Mouse (Mus musculus): Measurements from ENCODE around the gene Map1b. TPM values are rescaled to one million over a fixed set of nuclear protein-coding genes. Genes with fewer than 3 reads are reported as not detected.

The Map1b gene
- total and polyA plus RNA-seq, 2 experiments from 2014 or later = 34.1 to 43.6 TPM

DNA sequence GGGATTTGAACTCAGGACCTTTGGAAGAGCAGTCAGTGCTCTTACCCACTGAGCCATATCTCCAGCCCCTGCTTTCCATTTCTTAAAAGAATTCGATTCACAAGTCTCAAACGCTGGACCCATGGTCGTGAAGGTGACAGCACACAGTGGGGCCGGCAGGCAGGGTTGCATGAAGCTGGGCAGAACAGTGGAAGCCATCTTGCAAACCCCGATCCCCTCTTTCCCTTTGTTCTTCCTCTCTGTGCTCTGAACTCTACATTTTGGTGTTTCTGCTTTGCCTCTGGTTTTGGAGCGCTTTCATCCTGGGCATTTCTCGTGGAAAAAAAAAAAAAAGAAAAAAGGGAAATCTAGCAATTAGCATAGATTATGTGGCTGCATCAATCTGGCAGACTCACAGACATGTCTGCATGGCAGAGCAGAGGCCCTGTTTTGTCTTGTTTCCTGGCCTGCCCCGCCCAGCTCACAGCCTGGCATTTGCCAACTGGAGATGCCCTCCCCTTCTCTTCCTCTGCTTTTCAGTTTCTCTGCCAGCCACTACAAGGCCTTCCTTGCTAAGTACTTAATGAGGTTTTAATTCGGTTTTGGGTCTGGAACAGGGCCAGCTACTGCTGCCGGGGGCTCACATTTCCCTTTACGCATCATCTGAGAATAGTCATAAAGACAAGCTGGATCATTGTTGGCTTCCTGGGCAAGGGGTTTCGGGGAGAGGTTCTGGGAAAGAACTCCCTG, 57.5 kb downstream of the Map1b start:
- Histone ChIP-seq H3K36me3 (replicated peaks; ENCODE audit: control insufficient read depth, insufficient read depth, low read length) (0 out of 2 replicates have a peak, but pooled peaks cover 3% of the 10 kb centered on the region), H3K27me3 (ENCODE audit: control insufficient read depth, insufficient read depth, low read length) (no peaks in the 10 kb centered on the region), H3K9me3 (replicated peaks; ENCODE audit: control insufficient read depth, low read length) (no peaks in the 10 kb centered on the region), H3K4me3 (ENCODE audit: low read depth, low read length) (no peak overlapping the region), H3K4me1 (ENCODE audit: control insufficient read depth, insufficient read depth) (peaks cover 12% of the 10 kb centered on the region), H3K4me2 (ENCODE audit: low read depth, low read length) (no peak overlapping the region), H3K9ac (replicated peaks; ENCODE audit: low read depth, low read length) (no peak overlapping the region), H3K27ac (ENCODE audit: low read depth) (no peak overlapping the region)
- ATAC-seq (ENCODE audit: insufficient read depth, low read depth) (no peak), DNase-seq (ENCODE audit: low spot score) (no peak)
- WGBS = 71% methylated on average over 12 of the region's 12 CpGs
- no peak for TF ChIP-seq CTCF (IDR thresholded peaks at IDR 0.05; ENCODE audit: low read depth)
- TF ChIP-seq EP300 (IDR thresholded peaks at IDR 0.05; ENCODE audit: low read depth) = no peak

DNA sequence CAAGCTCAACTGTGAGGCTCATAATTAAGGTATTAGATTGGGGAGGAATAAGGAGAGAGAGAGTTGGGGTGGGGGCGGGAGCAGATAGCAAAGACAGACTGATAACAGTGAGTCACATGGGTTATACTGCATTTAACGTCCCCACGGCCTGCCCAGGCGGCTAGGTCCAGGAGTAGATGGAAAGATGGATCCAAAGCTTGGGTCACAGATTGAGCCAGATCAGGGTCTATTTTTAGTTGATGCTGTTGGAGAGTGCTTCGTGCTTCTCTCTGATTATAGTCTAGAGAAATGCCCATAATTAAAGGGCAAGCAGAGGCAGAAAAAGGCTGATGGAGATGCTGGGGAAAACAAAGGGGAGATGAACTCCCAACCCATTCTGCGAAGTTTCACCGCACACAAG, 61.4 kb downstream of the Map1b start:
- peaks cover 12% of the 10 kb centered on the region for H3K4me1 ChIP-seq (ENCODE audit: control insufficient read depth, insufficient read depth)
- H3K36me3 ChIP-seq (replicated peaks; ENCODE audit: control insufficient read depth, insufficient read depth, low read length) = no peaks in the 10 kb centered on the region
- 54% methylated on average over 7 of the region's 7 CpGs for WGBS
- H3K4me2 ChIP-seq (ENCODE audit: low read depth, low read length) = no peak overlapping the region
- DNase-seq (ENCODE audit: low spot score) (no peak), ATAC-seq (ENCODE audit: insufficient read depth, low read depth) (no peak)
- TF ChIP-seq CTCF (IDR thresholded peaks at IDR 0.05; ENCODE audit: low read depth) (no peak), EP300 (IDR thresholded peaks at IDR 0.05; ENCODE audit: low read depth) (no peak)
- no peak overlapping the region for H3K9ac ChIP-seq (replicated peaks; ENCODE audit: low read depth, low read length)
- H3K27me3 ChIP-seq (ENCODE audit: control insufficient read depth, insufficient read depth, low read length) = no peaks in the 10 kb centered on the region
- H3K4me3 ChIP-seq (ENCODE audit: low read depth, low read length) = no peak overlapping the region
- H3K9me3 ChIP-seq (replicated peaks; ENCODE audit: control insufficient read depth, low read length) = no peaks in the 10 kb centered on the region
- no peak overlapping the region for H3K27ac ChIP-seq (ENCODE audit: low read depth)

DNA sequence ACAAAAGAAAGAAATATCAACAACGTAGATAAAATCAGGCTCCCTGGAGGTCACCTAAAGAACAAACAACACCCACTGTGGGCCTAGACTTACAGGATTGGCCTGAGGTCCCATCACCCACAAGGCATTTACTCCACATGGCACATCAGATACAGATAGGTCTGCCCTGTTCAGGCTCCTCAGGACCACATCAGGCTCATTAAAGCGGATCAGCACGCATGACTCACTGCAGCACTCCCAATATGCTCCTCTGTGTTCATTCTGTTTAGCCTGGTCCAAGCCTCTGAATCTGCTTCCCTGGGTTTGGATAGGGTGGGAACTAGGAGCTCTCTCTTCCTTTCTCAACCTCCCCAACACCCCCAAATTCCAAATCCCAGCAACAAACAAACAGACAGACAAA, 63.9 kb downstream of the Map1b start:
- Histone ChIP-seq H3K36me3 (replicated peaks; ENCODE audit: control insufficient read depth, insufficient read depth, low read length) (no peaks in the 10 kb centered on the region), H3K9me3 (replicated peaks; ENCODE audit: control insufficient read depth, low read length) (no peaks in the 10 kb centered on the region), H3K4me3 (ENCODE audit: low read depth, low read length) (no peak overlapping the region), H3K9ac (replicated peaks; ENCODE audit: low read depth, low read length) (no peak overlapping the region), H3K4me1 (ENCODE audit: control insufficient read depth, insufficient read depth) (peaks cover 9% of the 10 kb centered on the region), H3K27ac (ENCODE audit: low read depth) (no peak overlapping the region), H3K4me2 (ENCODE audit: low read depth, low read length) (no peak overlapping the region), H3K27me3 (ENCODE audit: control insufficient read depth, insufficient read depth, low read length) (no peaks in the 10 kb centered on the region)
- no peak for DNase-seq (ENCODE audit: low spot score)
- WGBS = 90% methylated on average over 3 of the region's 3 CpGs
- no peak for ATAC-seq (ENCODE audit: insufficient read depth, low read depth)
- TF ChIP-seq CTCF (IDR thresholded peaks at IDR 0.05; ENCODE audit: low read depth) = no peak
- TF ChIP-seq EP300 (IDR thresholded peaks at IDR 0.05; ENCODE audit: low read depth) = no peak

DNA sequence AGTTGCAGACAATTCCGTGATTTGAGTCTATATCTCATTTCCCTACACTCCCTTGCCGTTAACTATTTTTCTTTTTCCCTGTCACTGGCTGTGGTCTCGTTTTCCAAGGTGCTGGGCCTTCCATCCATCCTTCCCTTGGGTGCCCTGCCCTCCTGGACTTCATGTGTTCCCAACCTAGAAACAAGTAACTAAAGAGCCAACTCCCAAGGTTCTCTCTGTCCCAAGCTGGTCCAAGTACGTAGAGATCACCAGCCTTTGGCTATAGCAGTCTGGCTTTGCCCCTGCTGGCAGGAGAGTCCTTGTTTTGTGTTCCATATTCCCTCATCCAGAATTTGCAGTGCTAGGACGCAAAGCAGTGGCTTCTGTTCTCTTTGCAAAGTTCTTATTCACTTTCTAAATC, 65.1 kb downstream of the Map1b start:
- WGBS = 69% methylated on average over 5 of the region's 5 CpGs
- Histone ChIP-seq H3K27ac (ENCODE audit: low read depth) (no peak overlapping the region), H3K9me3 (replicated peaks; ENCODE audit: control insufficient read depth, low read length) (no peaks in the 10 kb centered on the region), H3K36me3 (replicated peaks; ENCODE audit: control insufficient read depth, insufficient read depth, low read length) (no peaks in the 10 kb centered on the region), H3K9ac (replicated peaks; ENCODE audit: low read depth, low read length) (no peak overlapping the region), H3K4me2 (ENCODE audit: low read depth, low read length) (no peak overlapping the region), H3K4me3 (ENCODE audit: low read depth, low read length) (no peak overlapping the region), H3K4me1 (ENCODE audit: control insufficient read depth, insufficient read depth) (peaks cover 9% of the 10 kb centered on the region), H3K27me3 (ENCODE audit: control insufficient read depth, insufficient read depth, low read length) (no peaks in the 10 kb centered on the region)
- DNase-seq (ENCODE audit: low spot score) (no peak), ATAC-seq (ENCODE audit: insufficient read depth, low read depth) (no peak)
- no peak for TF ChIP-seq CTCF (IDR thresholded peaks at IDR 0.05; ENCODE audit: low read depth)
- TF ChIP-seq EP300 (IDR thresholded peaks at IDR 0.05; ENCODE audit: low read depth) = no peak

GRCm38 (mm10) chr13:99450766-99451165, 65.6 kb downstream of the Map1b start:
- H3K4me3 ChIP-seq (ENCODE audit: low read depth, low read length) = no peak overlapping the region
- H3K27me3 ChIP-seq (ENCODE audit: control insufficient read depth, insufficient read depth, low read length) = no peaks in the 10 kb centered on the region
- H3K4me1 ChIP-seq (ENCODE audit: control insufficient read depth, insufficient read depth) = peaks cover 9% of the 10 kb centered on the region
- no peaks in the 10 kb centered on the region for H3K36me3 ChIP-seq (replicated peaks; ENCODE audit: control insufficient read depth, insufficient read depth, low read length)
- DNase-seq (ENCODE audit: low spot score) (no peak), ATAC-seq (ENCODE audit: insufficient read depth, low read depth) (no peak)
- H3K4me2 ChIP-seq (ENCODE audit: low read depth, low read length) = no peak overlapping the region
- H3K9me3 ChIP-seq (replicated peaks; ENCODE audit: control insufficient read depth, low read length) = no peaks in the 10 kb centered on the region
- TF ChIP-seq CTCF (IDR thresholded peaks at IDR 0.05; ENCODE audit: low read depth) (no peak), EP300 (IDR thresholded peaks at IDR 0.05; ENCODE audit: low read depth) (no peak)
- no peak overlapping the region for H3K27ac ChIP-seq (ENCODE audit: low read depth)
- 69% methylated on average over 7 of the region's 7 CpGs for WGBS
- no peak overlapping the region for H3K9ac ChIP-seq (replicated peaks; ENCODE audit: low read depth, low read length)

DNA sequence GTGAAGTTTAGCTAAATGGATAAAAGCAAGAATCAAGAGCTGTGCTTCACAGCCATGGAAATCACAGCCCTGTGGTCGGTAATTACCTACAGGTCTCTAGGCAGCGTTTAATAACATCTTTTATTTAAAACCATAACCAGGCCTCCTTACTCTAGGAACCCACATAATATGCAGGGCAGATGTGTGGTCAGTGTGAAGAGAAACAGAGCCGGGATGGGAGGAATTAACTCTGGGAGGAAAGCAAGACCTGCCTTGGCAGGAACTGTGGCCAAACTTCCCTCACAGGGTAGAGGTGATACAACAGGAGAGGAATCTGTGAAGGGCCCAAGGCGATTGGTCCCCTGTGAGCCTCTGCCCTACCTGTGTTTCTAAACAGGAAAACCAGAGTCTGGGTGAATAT, 66.8 kb downstream of the Map1b start:
- no peak for ATAC-seq (ENCODE audit: insufficient read depth, low read depth)

More for the DNA sequence above, 66.8 kb downstream of the Map1b start:
- Histone ChIP-seq H3K9me3 (replicated peaks; ENCODE audit: control insufficient read depth, low read length) (no peaks in the 10 kb centered on the region), H3K9ac (replicated peaks; ENCODE audit: low read depth, low read length) (no peak overlapping the region), H3K27me3 (ENCODE audit: control insufficient read depth, insufficient read depth, low read length) (no peaks in the 10 kb centered on the region), H3K4me1 (ENCODE audit: control insufficient read depth, insufficient read depth) (0 out of 2 replicates have a peak, but pooled peaks cover 9% of the 10 kb centered on the region), H3K4me3 (ENCODE audit: low read depth, low read length) (no peak overlapping the region), H3K36me3 (replicated peaks; ENCODE audit: control insufficient read depth, insufficient read depth, low read length) (no peaks in the 10 kb centered on the region), H3K4me2 (ENCODE audit: low read depth, low read length) (no peak overlapping the region), H3K27ac (ENCODE audit: low read depth) (no peak overlapping the region)
- TF ChIP-seq EP300 (IDR thresholded peaks at IDR 0.05; ENCODE audit: low read depth) = no peak
- TF ChIP-seq CTCF (IDR thresholded peaks at IDR 0.05; ENCODE audit: low read depth) = no peak
- DNase-seq (ENCODE audit: low spot score) = no peak
- 73% methylated on average over 4 of the region's 4 CpGs for WGBS
